Mouse (Mus musculus): ENCODE data around the gene Sipa1l1. TPM values are rescaled to one million over a fixed set of nuclear protein-coding genes. Genes with fewer than 3 reads are reported as not detected.

The Sipa1l1 gene
- polyA plus RNA-seq, 1 experiment = 152 TPM

DNA sequence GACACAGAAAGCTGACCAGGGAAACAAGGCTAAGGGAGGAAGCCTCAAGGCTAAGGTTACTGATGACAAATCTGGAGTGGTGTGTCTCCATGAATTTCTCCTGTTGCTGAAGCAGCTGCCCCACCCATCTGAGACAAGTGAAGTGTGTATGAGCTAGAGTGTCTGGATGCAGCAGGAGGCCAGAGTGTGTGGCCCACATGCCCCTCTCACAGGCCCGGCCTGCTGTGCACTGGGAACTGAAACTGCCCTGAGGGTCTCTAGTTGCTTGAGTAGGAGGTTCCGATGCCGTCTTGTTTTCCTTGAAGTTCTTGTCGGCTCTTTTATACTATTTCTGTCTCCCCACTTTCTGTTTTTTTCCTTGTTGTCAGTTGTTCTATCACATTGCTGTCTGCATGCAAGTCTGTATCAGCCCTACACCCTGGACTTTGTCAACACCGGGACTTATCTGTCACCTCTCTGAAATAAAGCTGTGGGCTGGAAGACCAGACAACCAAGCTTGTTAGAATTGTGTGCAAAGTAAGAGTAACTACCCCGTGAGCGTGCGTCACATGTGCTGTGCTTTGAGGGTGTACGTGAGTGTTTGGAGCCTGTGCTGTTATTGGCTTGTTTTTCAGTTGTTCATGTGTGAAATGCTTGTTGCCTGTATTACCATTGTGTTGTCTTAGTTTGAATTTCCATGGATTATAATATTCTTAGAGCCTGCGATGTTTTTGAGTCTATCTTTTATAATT lies 186.5 kb downstream of the Sipa1l1 start:
- TF ChIP-seq POLR2A (IDR thresholded peaks at IDR 0.05; ENCODE audit: extremely low read depth, insufficient read depth, low read length) (no peak), CTCF (IDR thresholded peaks at IDR 0.05; ENCODE audit: extremely low read depth, insufficient read depth, low read length) (no peak)
- no peak overlapping the region for H3K27ac ChIP-seq (ENCODE audit: insufficient read depth, low read length)
- H3K4me3 ChIP-seq (ENCODE audit: insufficient read depth, low read length) = no peak overlapping the region
- peaks cover 7% of the 10 kb centered on the region; the same call in 1 of the 2 replicates for H3K4me1 ChIP-seq (ENCODE audit: control insufficient read depth, insufficient read depth, low read length)

DNA sequence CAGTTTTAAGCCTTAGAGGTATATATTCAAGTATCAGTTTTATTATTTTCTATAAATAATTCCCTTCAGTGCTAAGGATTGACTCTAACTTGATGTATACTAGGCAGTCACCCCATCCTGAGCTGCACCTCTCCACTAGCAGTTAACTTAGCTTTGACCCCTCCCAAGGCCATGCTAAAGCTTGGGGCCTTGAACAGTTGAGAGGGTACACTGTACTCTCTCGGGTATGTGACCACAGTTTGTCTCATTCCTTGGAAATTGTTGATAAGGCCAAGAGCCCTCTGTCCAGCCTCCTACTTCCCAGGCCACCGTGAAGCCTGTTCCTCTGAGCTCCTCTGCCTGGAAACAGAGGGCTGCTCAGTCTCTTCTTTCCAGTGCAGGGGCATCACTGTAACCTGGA lies 187.4 kb downstream of the Sipa1l1 start:
- no peak overlapping the region for H3K4me3 ChIP-seq (ENCODE audit: insufficient read depth, low read length)
- peaks cover 3% of the 10 kb centered on the region; the same call in 1 of the 2 replicates for H3K4me1 ChIP-seq (ENCODE audit: control insufficient read depth, insufficient read depth, low read length)
- no peak overlapping the region for H3K27ac ChIP-seq (ENCODE audit: insufficient read depth, low read length)
- TF ChIP-seq POLR2A (IDR thresholded peaks at IDR 0.05; ENCODE audit: extremely low read depth, insufficient read depth, low read length) (no peak), CTCF (IDR thresholded peaks at IDR 0.05; ENCODE audit: extremely low read depth, insufficient read depth, low read length) (no peak)

DNA sequence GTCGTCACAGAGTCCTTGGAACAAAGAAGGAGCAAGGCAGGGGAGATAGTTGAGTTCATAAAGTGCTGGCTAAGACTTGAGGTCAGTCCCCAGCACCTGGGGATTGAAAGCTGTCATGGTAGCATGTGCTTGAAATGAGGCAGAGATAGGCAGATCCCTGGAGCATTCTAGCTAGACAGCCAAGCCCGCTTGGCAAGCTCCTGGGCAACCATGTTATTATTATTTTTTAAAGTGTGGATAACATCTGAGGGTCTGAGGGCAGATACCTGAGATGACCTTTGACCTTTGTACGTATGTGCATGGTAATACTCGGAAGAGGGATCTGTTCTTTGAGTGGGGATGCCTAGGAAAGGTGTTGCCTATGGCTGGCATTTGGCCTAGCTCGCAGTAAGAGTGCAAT lies 188.3 kb downstream of the Sipa1l1 start:
- Histone ChIP-seq H3K27ac (ENCODE audit: insufficient read depth, low read length) (no peak overlapping the region), H3K4me3 (ENCODE audit: insufficient read depth, low read length) (no peak overlapping the region), H3K4me1 (ENCODE audit: control insufficient read depth, insufficient read depth, low read length) (peaks cover 5% of the 10 kb centered on the region; the same call in 1 of the 2 replicates)
- TF ChIP-seq CTCF (IDR thresholded peaks at IDR 0.05; ENCODE audit: extremely low read depth, insufficient read depth, low read length) (no peak), POLR2A (IDR thresholded peaks at IDR 0.05; ENCODE audit: extremely low read depth, insufficient read depth, low read length) (no peak)

DNA sequence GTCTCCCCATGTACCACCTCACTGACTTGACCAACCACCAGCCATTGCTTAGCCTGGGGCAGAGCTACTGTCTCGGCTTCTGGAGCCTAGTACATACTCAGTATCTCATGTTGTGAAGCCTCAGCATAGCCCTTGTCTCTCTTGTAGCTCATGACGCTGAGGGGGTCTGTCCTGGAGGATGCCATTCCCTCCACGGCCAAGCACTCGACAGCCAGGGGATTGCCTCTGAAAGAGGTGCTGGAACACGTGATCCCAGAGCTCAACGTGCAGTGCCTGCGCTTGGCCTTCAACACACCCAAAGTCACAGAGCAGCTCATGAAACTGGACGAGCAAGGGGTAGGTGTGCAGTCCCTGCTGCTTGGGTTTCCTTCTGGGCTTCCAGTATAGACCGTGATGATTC lies 193.7 kb downstream of the Sipa1l1 start:
- H3K27ac ChIP-seq (ENCODE audit: insufficient read depth, low read length) = no peak overlapping the region
- H3K4me3 ChIP-seq (ENCODE audit: insufficient read depth, low read length) = no peak overlapping the region
- TF ChIP-seq POLR2A (IDR thresholded peaks at IDR 0.05; ENCODE audit: extremely low read depth, insufficient read depth, low read length) (no peak), CTCF (IDR thresholded peaks at IDR 0.05; ENCODE audit: extremely low read depth, insufficient read depth, low read length) (no peak)
- H3K4me1 ChIP-seq (ENCODE audit: control insufficient read depth, insufficient read depth, low read length) = peaks cover 9% of the 10 kb centered on the region

DNA sequence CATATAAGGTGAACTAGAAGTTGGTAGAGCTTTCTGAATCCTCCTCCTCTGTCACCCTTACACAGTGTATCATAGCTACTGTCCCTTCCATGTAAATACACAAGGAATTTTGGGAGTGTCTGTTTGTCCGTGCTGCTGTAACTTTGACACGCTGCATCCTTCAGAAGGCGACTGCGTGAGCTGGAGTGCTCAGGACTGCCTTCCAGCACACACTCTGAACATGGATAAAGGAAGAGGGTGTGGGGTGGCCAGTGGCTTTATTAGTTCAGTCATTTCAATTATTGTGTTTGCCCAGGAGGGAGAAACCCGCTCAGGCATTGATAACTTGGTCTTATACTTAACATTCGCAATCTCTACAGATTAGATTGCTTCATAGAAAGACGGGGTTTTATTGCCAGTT lies 195.1 kb downstream of the Sipa1l1 start:
- no peak overlapping the region for H3K4me3 ChIP-seq (ENCODE audit: insufficient read depth, low read length)
- no peak overlapping the region for H3K27ac ChIP-seq (ENCODE audit: insufficient read depth, low read length)
- TF ChIP-seq POLR2A (IDR thresholded peaks at IDR 0.05; ENCODE audit: extremely low read depth, insufficient read depth, low read length) (no peak), CTCF (IDR thresholded peaks at IDR 0.05; ENCODE audit: extremely low read depth, insufficient read depth, low read length) (no peak)
- H3K4me1 ChIP-seq (ENCODE audit: control insufficient read depth, insufficient read depth, low read length) = peaks cover 14% of the 10 kb centered on the region

DNA sequence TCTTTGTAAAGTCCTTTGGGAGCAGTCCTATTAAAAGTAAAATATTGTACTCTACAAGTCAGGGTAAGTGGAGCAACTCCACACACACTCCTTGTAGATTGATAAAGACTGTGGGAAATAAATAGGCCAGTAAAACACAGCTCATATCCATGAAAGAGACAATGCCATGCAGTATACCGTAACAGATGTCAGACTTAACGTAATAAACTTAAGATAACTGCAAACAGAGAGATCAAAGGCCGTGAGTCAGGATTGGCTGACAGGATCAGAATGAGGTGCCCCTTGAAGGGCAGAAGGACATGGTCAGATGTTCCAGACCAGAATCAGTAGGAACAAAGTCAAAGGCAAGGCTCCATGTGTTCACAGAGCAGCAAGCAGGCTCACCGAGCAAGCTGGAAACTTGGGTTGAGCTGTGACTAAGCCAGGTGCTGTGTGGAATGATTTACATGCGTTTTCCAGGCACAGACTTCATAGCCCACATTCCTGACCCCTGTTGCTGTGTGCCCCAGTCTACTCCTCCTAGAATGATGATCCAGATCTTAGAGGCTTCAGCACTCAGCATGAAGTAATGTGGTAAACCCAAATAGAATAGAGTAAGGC lies 196.3 kb downstream of the Sipa1l1 start:
- Histone ChIP-seq H3K4me1 (ENCODE audit: control insufficient read depth, insufficient read depth, low read length) (peaks cover 20% of the 10 kb centered on the region), H3K4me3 (ENCODE audit: insufficient read depth, low read length) (no peak overlapping the region), H3K27ac (ENCODE audit: insufficient read depth, low read length) (no peak overlapping the region)
- TF ChIP-seq POLR2A (IDR thresholded peaks at IDR 0.05; ENCODE audit: extremely low read depth, insufficient read depth, low read length) = no peak
- no peak for TF ChIP-seq CTCF (IDR thresholded peaks at IDR 0.05; ENCODE audit: extremely low read depth, insufficient read depth, low read length)

DNA sequence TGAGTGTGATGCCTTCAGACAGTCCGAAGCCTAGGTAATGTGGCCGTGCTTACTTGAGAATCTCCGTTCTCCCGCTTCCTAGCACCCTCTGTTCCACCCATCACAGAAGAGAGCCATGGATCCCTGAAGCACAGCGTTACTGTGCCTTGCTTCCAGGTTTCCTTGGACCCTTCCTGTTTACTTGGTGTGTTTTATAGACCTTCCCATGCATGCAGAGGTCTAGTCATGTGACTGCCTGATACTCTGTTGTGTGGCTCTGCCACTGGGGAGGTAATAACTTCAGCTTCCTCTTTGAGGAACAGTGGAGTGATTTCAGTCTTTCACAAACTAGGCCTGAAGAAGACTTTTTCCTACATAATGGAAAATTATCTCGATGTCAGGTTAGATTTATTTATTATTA lies 197.6 kb downstream of the Sipa1l1 start:
- H3K4me3 ChIP-seq (ENCODE audit: insufficient read depth, low read length) = no peak overlapping the region
- H3K27ac ChIP-seq (ENCODE audit: insufficient read depth, low read length) = no peak overlapping the region
- TF ChIP-seq POLR2A (IDR thresholded peaks at IDR 0.05; ENCODE audit: extremely low read depth, insufficient read depth, low read length) (no peak), CTCF (IDR thresholded peaks at IDR 0.05; ENCODE audit: extremely low read depth, insufficient read depth, low read length) (no peak)
- peaks cover 20% of the 10 kb centered on the region for H3K4me1 ChIP-seq (ENCODE audit: control insufficient read depth, insufficient read depth, low read length)

DNA sequence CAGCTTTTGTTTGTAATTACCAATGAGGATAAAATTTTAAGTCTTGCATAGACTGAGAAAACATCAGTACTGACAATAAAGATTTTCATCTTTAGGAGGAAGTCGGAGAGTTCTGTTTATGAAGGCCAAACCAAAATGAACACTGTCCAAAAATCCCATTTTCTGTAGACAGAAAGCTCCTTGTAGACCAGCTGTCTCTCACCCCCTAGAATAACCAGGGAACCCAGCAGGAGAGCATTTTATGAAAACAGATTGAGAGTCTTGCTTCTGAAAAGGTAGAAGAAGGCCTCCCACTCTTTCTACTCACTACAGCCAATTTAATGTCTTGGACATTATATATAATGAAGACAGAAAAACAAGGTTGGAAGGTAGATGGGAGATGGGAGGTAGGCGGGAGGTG lies 198.2 kb downstream of the Sipa1l1 start:
- Histone ChIP-seq H3K4me3 (ENCODE audit: insufficient read depth, low read length) (no peak overlapping the region), H3K4me1 (ENCODE audit: control insufficient read depth, insufficient read depth, low read length) (peaks cover 19% of the 10 kb centered on the region), H3K27ac (ENCODE audit: insufficient read depth, low read length) (no peak overlapping the region)
- TF ChIP-seq POLR2A (IDR thresholded peaks at IDR 0.05; ENCODE audit: extremely low read depth, insufficient read depth, low read length) = no peak
- no peak for TF ChIP-seq CTCF (IDR thresholded peaks at IDR 0.05; ENCODE audit: extremely low read depth, insufficient read depth, low read length)

DNA sequence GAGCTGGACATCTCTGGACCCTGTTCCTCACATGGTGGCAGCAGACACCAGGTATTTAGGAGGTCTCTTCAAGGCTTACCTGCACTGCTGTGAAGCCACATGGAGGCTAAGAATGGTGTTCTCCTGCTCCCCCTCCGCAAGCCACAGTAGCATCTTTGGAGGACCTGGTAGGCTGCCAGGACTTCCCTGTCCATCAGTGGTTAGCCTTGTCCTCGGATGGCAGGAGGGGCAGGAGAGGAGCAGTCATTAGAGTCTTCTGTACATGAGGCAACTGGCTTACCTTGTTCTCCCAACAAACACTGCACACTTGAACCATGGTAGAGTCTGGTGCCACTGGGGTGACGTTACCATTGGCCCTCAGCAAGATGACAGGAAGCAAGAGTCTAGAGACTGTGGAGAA lies 198.9 kb downstream of the Sipa1l1 start:
- TF ChIP-seq POLR2A (IDR thresholded peaks at IDR 0.05; ENCODE audit: extremely low read depth, insufficient read depth, low read length) (no peak), CTCF (IDR thresholded peaks at IDR 0.05; ENCODE audit: extremely low read depth, insufficient read depth, low read length) (no peak)
- Histone ChIP-seq H3K4me1 (ENCODE audit: control insufficient read depth, insufficient read depth, low read length) (peaks cover 20% of the 10 kb centered on the region), H3K4me3 (ENCODE audit: insufficient read depth, low read length) (no peak overlapping the region), H3K27ac (ENCODE audit: insufficient read depth, low read length) (no peak overlapping the region)

Measured in cortical plate, adult 2 months (tissue).